Mouse (Mus musculus): ENCODE data around the gene Vmn2r42. TPM values are rescaled to one million over a fixed set of nuclear protein-coding genes. Genes with fewer than 3 reads are reported as not detected.
"Not testable (repeated sequence)": the region's sequence is repeated elsewhere in the genome, so short reads cannot be mapped to it uniquely, and the experiment has no call there.

Vmn2r42 gene
- total RNA-seq (2021): not detected
- long read RNA-seq, experiment 1: 0 reads
- long read RNA-seq, experiment 2: 0 reads

- DNase-seq (ENCODE audit: low spot score in 2 of 2): not testable (repeated sequence)
Observed at GRCm38 (mm10) chr7:8200220-8200619, at the start of gene Vmn2r42. TSS of gene Vmn2r42 (minus strand) at chr7:8200320.

- DNase-seq (ENCODE audit: low spot score in 2 of 2): not testable (repeated sequence)
Observed at GRCm38 (mm10) chr7:8161554-8161953, 38.6 kb downstream of the Vmn2r42 start, which contains the start of gene Vmn2r41. TSS of gene Vmn2r41 (minus strand) at chr7:8161654.

Other genes with a start within 250 kb of the Vmn2r42 start
- gene Vmn2r41, start 38.7 kb downstream of the Vmn2r42 start, total RNA-seq (2021): not detected
- gene Vmn2r43, start 60.3 kb upstream of the Vmn2r42 start, total RNA-seq (2021): not detected
- gene Vmn2r44, start 183.0 kb upstream of the Vmn2r42 start, total RNA-seq (2021): not detected